Mouse (Mus musculus) liver, embryonic 14.5 days (tissue): ENCODE data around the gene Snx21.

ENCODE experiments used
- CTCF ChIP-seq: IDR thresholded peaks from 2 replicates; pipeline ENCODE4 v1.5.1; 2016; ENCODE audit warnings: antibody characterized with exemption, low read depth, control low read depth
- EP300 ChIP-seq: IDR thresholded peaks from 2 replicates; pipeline ENCODE4 v1.6.1; 2016; ENCODE audit warnings: antibody characterized with exemption, low read depth

- TF ChIP-seq CTCF (no peak), EP300 (no peak)
Observed at GRCm38 (mm10) chr2:164832032-164832747, 46.6 kb downstream of the Snx21 start.
